Mouse (Mus musculus): ENCODE measurements around the gene Cdc42se2. TPM values are rescaled to one million over a fixed set of nuclear protein-coding genes. Genes with fewer than 3 reads are reported as not detected.

Gene Cdc42se2
- 259 and 281 TPM in 2 replicates for polyA plus RNA-seq (2014; fragmentation: Nextera tagmentation; extraction: Ambion mirVana)

- DNase-seq (ENCODE audit: low spot score, missing footprints) (peak; percentile 100), ATAC-seq (ENCODE audit: low FRiP score) (peak; percentile 99)
- no peaks in the 10 kb centered on the region for H3K27me3 ChIP-seq (ENCODE audit: control insufficient read depth, insufficient read depth, low read length)
- peaks cover 5% of the 10 kb centered on the region for H3K4me1 ChIP-seq (ENCODE audit: control insufficient read depth, insufficient read depth, low read length)
- WGBS = 3% methylated on average over 56 of the region's 56 CpGs
- H3K4me2 ChIP-seq = peak within 1 kb of the TSS; percentile 66
- peak within 1 kb of the TSS; percentile 97 for H3K27ac ChIP-seq (ENCODE audit: low read depth, low read length)
- peak within 1 kb of the TSS; percentile 99 for H3K9ac ChIP-seq (ENCODE audit: low read length)
- no peaks in the 10 kb centered on the region; the same call in 1 of the 2 replicates for H3K36me3 ChIP-seq (ENCODE audit: control insufficient read depth, insufficient read depth, low read length)
- peak within 1 kb of the TSS; percentile 96 for H3K4me3 ChIP-seq (ENCODE audit: low read depth, low read length)
- H3K9me3 ChIP-seq (ENCODE audit: control insufficient read depth, low read length) = no peaks in the 10 kb centered on the region
These were observed at the start of gene Cdc42se2 for GRCm38 (mm10) chr11:54787488-54788474. Gene Cdc42se2 (minus strand): TSS chr11:54787675.

- no peak overlapping the region for H3K9ac ChIP-seq (ENCODE audit: low read length)
- no peak for ATAC-seq (ENCODE audit: low FRiP score)
- WGBS = 81% methylated on average over 9 of the region's 9 CpGs
- no peak overlapping the region for H3K27ac ChIP-seq (ENCODE audit: low read depth, low read length)
- no peak for DNase-seq (ENCODE audit: low spot score, missing footprints)
- H3K4me2 ChIP-seq = no peak overlapping the region
- H3K36me3 ChIP-seq (ENCODE audit: control insufficient read depth, insufficient read depth, low read length) = no peaks in the 10 kb centered on the region
- no peak overlapping the region for H3K4me3 ChIP-seq (ENCODE audit: low read depth, low read length)
- H3K4me1 ChIP-seq (ENCODE audit: control insufficient read depth, insufficient read depth, low read length) = no peaks in the 10 kb centered on the region
- H3K27me3 ChIP-seq (ENCODE audit: control insufficient read depth, insufficient read depth, low read length) = no peaks in the 10 kb centered on the region
- H3K9me3 ChIP-seq (ENCODE audit: control insufficient read depth, low read length) = no peaks in the 10 kb centered on the region
These were observed 48.6 kb upstream of the Cdc42se2 start for GRCm38 (mm10) chr11:54836106-54836505.

GRCm38 (mm10) chr11:54834596-54834995 lies 47.1 kb upstream of the Cdc42se2 start:
- Histone ChIP-seq H3K36me3 (ENCODE audit: control insufficient read depth, insufficient read depth, low read length) (no peaks in the 10 kb centered on the region), H3K4me1 (ENCODE audit: control insufficient read depth, insufficient read depth, low read length) (no peaks in the 10 kb centered on the region), H3K4me3 (ENCODE audit: low read depth, low read length) (no peak overlapping the region), H3K4me2 (no peak overlapping the region), H3K9ac (ENCODE audit: low read length) (no peak overlapping the region), H3K27me3 (ENCODE audit: control insufficient read depth, insufficient read depth, low read length) (no peaks in the 10 kb centered on the region), H3K9me3 (ENCODE audit: control insufficient read depth, low read length) (no peaks in the 10 kb centered on the region), H3K27ac (ENCODE audit: low read depth, low read length) (no peak overlapping the region)
- 56% methylated on average over 2 of the region's 2 CpGs for WGBS
- ATAC-seq (ENCODE audit: low FRiP score) (no peak), DNase-seq (ENCODE audit: low spot score, missing footprints) (no peak)

- no peaks in the 10 kb centered on the region for H3K4me1 ChIP-seq (ENCODE audit: control insufficient read depth, insufficient read depth, low read length)
- no peaks in the 10 kb centered on the region for H3K27me3 ChIP-seq (ENCODE audit: control insufficient read depth, insufficient read depth, low read length)
- no peak overlapping the region for H3K4me3 ChIP-seq (ENCODE audit: low read depth, low read length)
- no peak overlapping the region for H3K27ac ChIP-seq (ENCODE audit: low read depth, low read length)
- no peaks in the 10 kb centered on the region for H3K36me3 ChIP-seq (ENCODE audit: control insufficient read depth, insufficient read depth, low read length)
- no peaks in the 10 kb centered on the region for H3K9me3 ChIP-seq (ENCODE audit: control insufficient read depth, low read length)
- no peak overlapping the region for H3K4me2 ChIP-seq
- no peak for DNase-seq (ENCODE audit: low spot score, missing footprints)
- H3K9ac ChIP-seq (ENCODE audit: low read length) = no peak overlapping the region
- no peak for ATAC-seq (ENCODE audit: low FRiP score)
- 93% methylated on average over 4 of the region's 4 CpGs for WGBS
These were observed 46.4 kb upstream of the Cdc42se2 start for GRCm38 (mm10) chr11:54833833-54834232.

- Histone ChIP-seq H3K9ac (ENCODE audit: low read length) (no peak overlapping the region), H3K27ac (ENCODE audit: low read depth, low read length) (no peak overlapping the region), H3K36me3 (ENCODE audit: control insufficient read depth, insufficient read depth, low read length) (no peaks in the 10 kb centered on the region), H3K4me3 (ENCODE audit: low read depth, low read length) (no peak overlapping the region), H3K9me3 (ENCODE audit: control insufficient read depth, low read length) (no peaks in the 10 kb centered on the region), H3K4me2 (no peak overlapping the region), H3K27me3 (ENCODE audit: control insufficient read depth, insufficient read depth, low read length) (no peaks in the 10 kb centered on the region), H3K4me1 (ENCODE audit: control insufficient read depth, insufficient read depth, low read length) (no peaks in the 10 kb centered on the region)
- DNase-seq (ENCODE audit: low spot score, missing footprints) (no peak), ATAC-seq (ENCODE audit: low FRiP score) (no peak)
- WGBS = 95% methylated on average over 8 of the region's 8 CpGs
These were observed 39.3 kb upstream of the Cdc42se2 start for GRCm38 (mm10) chr11:54826819-54827218.

- no peak overlapping the region for H3K4me3 ChIP-seq (ENCODE audit: low read depth, low read length)
- H3K27ac ChIP-seq (ENCODE audit: low read depth, low read length) = no peak overlapping the region
- H3K36me3 ChIP-seq (ENCODE audit: control insufficient read depth, insufficient read depth, low read length) = no peaks in the 10 kb centered on the region
- ATAC-seq (ENCODE audit: low FRiP score) = no peak
- no peaks in the 10 kb centered on the region for H3K27me3 ChIP-seq (ENCODE audit: control insufficient read depth, insufficient read depth, low read length)
- 85% methylated on average over 4 of the region's 4 CpGs for WGBS
- H3K9ac ChIP-seq (ENCODE audit: low read length) = no peak overlapping the region
- no peaks in the 10 kb centered on the region for H3K4me1 ChIP-seq (ENCODE audit: control insufficient read depth, insufficient read depth, low read length)
- no peak for DNase-seq (ENCODE audit: low spot score, missing footprints)
- H3K4me2 ChIP-seq = no peak overlapping the region
- no peaks in the 10 kb centered on the region for H3K9me3 ChIP-seq (ENCODE audit: control insufficient read depth, low read length)
These were observed 38.3 kb upstream of the Cdc42se2 start for GRCm38 (mm10) chr11:54825774-54826173.

- DNase-seq (ENCODE audit: low spot score, missing footprints) (no peak), ATAC-seq (ENCODE audit: low FRiP score) (no peak)
- H3K9ac ChIP-seq (ENCODE audit: low read length) = no peak overlapping the region
- no peaks in the 10 kb centered on the region for H3K9me3 ChIP-seq (ENCODE audit: control insufficient read depth, low read length)
- H3K4me1 ChIP-seq (ENCODE audit: control insufficient read depth, insufficient read depth, low read length) = no peaks in the 10 kb centered on the region
- H3K27ac ChIP-seq (ENCODE audit: low read depth, low read length) = no peak overlapping the region
- H3K27me3 ChIP-seq (ENCODE audit: control insufficient read depth, insufficient read depth, low read length) = no peaks in the 10 kb centered on the region
- no peak overlapping the region for H3K4me3 ChIP-seq (ENCODE audit: low read depth, low read length)
- 90% methylated on average over 4 of the region's 4 CpGs for WGBS
- H3K4me2 ChIP-seq = no peak overlapping the region
- H3K36me3 ChIP-seq (ENCODE audit: control insufficient read depth, insufficient read depth, low read length) = no peaks in the 10 kb centered on the region
These were observed 36.0 kb upstream of the Cdc42se2 start for GRCm38 (mm10) chr11:54823467-54823866.

- 66% methylated on average over 7 of the region's 7 CpGs for WGBS
- H3K27me3 ChIP-seq (ENCODE audit: control insufficient read depth, insufficient read depth, low read length) = no peaks in the 10 kb centered on the region
- H3K4me1 ChIP-seq (ENCODE audit: control insufficient read depth, insufficient read depth, low read length) = no peaks in the 10 kb centered on the region
- H3K27ac ChIP-seq (ENCODE audit: low read depth, low read length) = no peak overlapping the region
- H3K4me2 ChIP-seq = no peak overlapping the region
- no peak overlapping the region for H3K4me3 ChIP-seq (ENCODE audit: low read depth, low read length)
- no peak for DNase-seq (ENCODE audit: low spot score, missing footprints)
- H3K9ac ChIP-seq (ENCODE audit: low read length) = no peak overlapping the region
- H3K36me3 ChIP-seq (ENCODE audit: control insufficient read depth, insufficient read depth, low read length) = no peaks in the 10 kb centered on the region
- H3K9me3 ChIP-seq (ENCODE audit: control insufficient read depth, low read length) = no peaks in the 10 kb centered on the region
- ATAC-seq (ENCODE audit: low FRiP score) = no peak
These were observed 32.0 kb upstream of the Cdc42se2 start for GRCm38 (mm10) chr11:54819489-54819888.

- no peak for ATAC-seq (ENCODE audit: low FRiP score)
These were observed 30.0 kb upstream of the Cdc42se2 start for GRCm38 (mm10) chr11:54817449-54817848.

More at GRCm38 (mm10) chr11:54817449-54817848, 30.0 kb upstream of the Cdc42se2 start:
- Histone ChIP-seq H3K4me1 (ENCODE audit: control insufficient read depth, insufficient read depth, low read length) (peaks cover 11% of the 10 kb centered on the region), H3K36me3 (ENCODE audit: control insufficient read depth, insufficient read depth, low read length) (no peaks in the 10 kb centered on the region), H3K27me3 (ENCODE audit: control insufficient read depth, insufficient read depth, low read length) (no peaks in the 10 kb centered on the region), H3K9ac (ENCODE audit: low read length) (no peak overlapping the region), H3K27ac (ENCODE audit: low read depth, low read length) (no peak overlapping the region), H3K4me3 (ENCODE audit: low read depth, low read length) (no peak overlapping the region), H3K4me2 (no peak overlapping the region), H3K9me3 (ENCODE audit: control insufficient read depth, low read length) (no peaks in the 10 kb centered on the region)
- WGBS = 79% methylated on average over 4 of the region's 4 CpGs
- DNase-seq (ENCODE audit: low spot score, missing footprints) = no peak

Measured in midbrain, embryonic 11.5 days (tissue).